Mouse (Mus musculus) limb, embryonic 14.5 days (tissue): Measurements from ENCODE around the gene Cttnbp2nl. TPM values are rescaled to one million over a fixed set of nuclear protein-coding genes. Genes with fewer than 3 reads are reported as not detected.
A peak's percentile ranks its signal among the peaks of the same experiment; 100 is the strongest.

ENCODE experiments used
- ATAC-seq: fragments of 200-750 bp; cut with Nextera tagmentation; 2 replicates; pipeline ENCODE4 v1.8.0; 2017; ENCODE audit warnings: low read depth, moderate number of reproducible peaks, moderate TSS enrichment; ENCODE audit not compliant: low FRiP score
- DNase-seq: peaks from one replicate; pipeline ENCODE4 v3.0.0-alpha.2; 2015; ENCODE audit warnings: low spot score
- H3K27ac ChIP-seq: fragments of 300-500 bp; sonication (generic); replicated peaks from 2 replicates; pipeline ENCODE4 v1.5.1; 2014; ENCODE audit warnings: low read depth, mild to moderate bottlenecking, low read length, moderate library complexity, mixed read lengths
- H3K27me3 ChIP-seq: fragments of 300-500 bp; sonication (generic); 2 replicates; pipeline ENCODE4 v1.6.1; 2014; ENCODE audit warnings: low read length, mixed read lengths; ENCODE audit not compliant: control insufficient read depth, insufficient read depth
- H3K36me3 ChIP-seq: fragments of 300-500 bp; sonication (generic); 2 replicates; pipeline ENCODE4 v1.6.1; 2014; ENCODE audit warnings: mild to moderate bottlenecking, low read length, moderate library complexity, mixed read lengths; ENCODE audit not compliant: control insufficient read depth, insufficient read depth
- H3K4me1 ChIP-seq: fragments of 300-500 bp; sonication (generic); 2 replicates; pipeline ENCODE4 v1.6.1; 2014; ENCODE audit warnings: antibody characterized with exemption, low read length, mixed read lengths; ENCODE audit not compliant: control insufficient read depth, insufficient read depth
- H3K4me2 ChIP-seq: fragments of 300-500 bp; sonication (generic); replicated peaks from 2 replicates; pipeline ENCODE4 v1.6.1; 2014; ENCODE audit warnings: low read depth, mild to moderate bottlenecking, low read length, moderate library complexity; ENCODE audit not compliant: severe bottlenecking
- H3K4me3 ChIP-seq: fragments of 300-500 bp; sonication (generic); replicated peaks from 2 replicates; pipeline ENCODE4 v1.5.1; 2014; ENCODE audit warnings: low read length
- H3K9ac ChIP-seq: fragments of 300-500 bp; sonication (generic); 2 replicates; pipeline ENCODE4 v1.6.1; 2014; ENCODE audit warnings: mild to moderate bottlenecking, low read depth, low read length, moderate library complexity; ENCODE audit not compliant: severe bottlenecking
- H3K9me3 ChIP-seq: fragments of 300-500 bp; sonication (generic); 2 replicates; pipeline ENCODE4 v1.6.1; 2016; ENCODE audit warnings: low read length; ENCODE audit not compliant: control insufficient read depth
- POLR2A ChIP-seq: fragments of 200-500 bp; IDR thresholded peaks from 2 replicates; pipeline ENCODE4 v1.8.0; 2012; ENCODE audit warnings: inconsistent platforms, mild to moderate bottlenecking, moderate library complexity, borderline replicate concordance; ENCODE audit not compliant: insufficient read depth, insufficient read length; ENCODE audit errors: extremely low read depth
- WGBS: fragments of 180-500 bp; shearing (Covaris S2); extraction: QIAGEN DNeasy Blood & Tissue Kit; methylation state at CpG from one replicate; pipeline ENCODE4 v1.1.7; 2014; 5-methylcytosine and 5-hydroxymethylcytosine counted together
- polyA plus RNA-seq, 2 experiments: library from polyadenylated mRNA; depleted of rRNA in 1 of 2; stranded (reverse) in 1 of 2; unstranded in 1 of 2; fragments of >200 nt; fragmentation: Nextera tagmentation in 1 of 2; extraction: Ambion mirVana in 1 of 2; gene quantifications; 2 replicates each; pipeline versions ENCODE4 v1.2.1 to v1.2.3; 2012 to 2014

Gene Cttnbp2nl
- polyA plus RNA-seq, 2 experiments, result 12.0 to 29.5 TPM

GRCm38 (mm10) chr3:105094448-105094847, 41.5 kb upstream of the Cttnbp2nl start:
- H3K27me3 ChIP-seq, result no peaks in the 10 kb centered on the region
- no peak overlapping the region for H3K4me3 ChIP-seq
- H3K36me3 ChIP-seq, result no peaks in the 10 kb centered on the region
- no peak overlapping the region for H3K4me2 ChIP-seq
- no peak for TF ChIP-seq POLR2A
- H3K9me3 ChIP-seq, result no peaks in the 10 kb centered on the region
- no peak overlapping the region for H3K27ac ChIP-seq
- no peak overlapping the region for H3K9ac ChIP-seq
- DNase-seq (no peak), ATAC-seq (no peak)
- WGBS, result 57% methylated on average over 2 of the region's 2 CpGs
- H3K4me1 ChIP-seq, result no peaks in the 10 kb centered on the region

- Histone ChIP-seq H3K27ac (no peak overlapping the region), H3K9ac (no peak overlapping the region), H3K4me3 (no peak overlapping the region), H3K27me3 (no peaks in the 10 kb centered on the region), H3K36me3 (no peaks in the 10 kb centered on the region), H3K9me3 (no peaks in the 10 kb centered on the region), H3K4me1 (no peaks in the 10 kb centered on the region), H3K4me2 (no peak overlapping the region)
- no peak for TF ChIP-seq POLR2A
- no peak for ATAC-seq
- no peak for DNase-seq
- WGBS, result 49% methylated on average over 11 of the region's 11 CpGs
Measured at GRCm38 (mm10) chr3:105092721-105093505, 40.0 kb upstream of the Cttnbp2nl start.

GRCm38 (mm10) chr3:105090981-105091380, 38.0 kb upstream of the Cttnbp2nl start:
- peaks cover 7% of the 10 kb centered on the region; the same call in 1 of the 2 replicates for H3K4me1 ChIP-seq
- peak; percentile 64 for ATAC-seq
- no peak for TF ChIP-seq POLR2A

GRCm38 (mm10) chr3:105090147-105090546, 37.2 kb upstream of the Cttnbp2nl start:
- no peak for TF ChIP-seq POLR2A
- Histone ChIP-seq H3K4me3 (no peak overlapping the region), H3K4me2 (no peak overlapping the region), H3K4me1 (peaks cover 7% of the 10 kb centered on the region; the same call in 1 of the 2 replicates), H3K27me3 (no peaks in the 10 kb centered on the region), H3K9ac (no peak overlapping the region), H3K36me3 (no peaks in the 10 kb centered on the region), H3K27ac (no peak overlapping the region), H3K9me3 (no peaks in the 10 kb centered on the region)
- 92% methylated on average over 7 of the region's 7 CpGs for WGBS
- no peak for ATAC-seq
- no peak for DNase-seq

More at GRCm38 (mm10) chr3:105090981-105091380, 38.0 kb upstream of the Cttnbp2nl start:
- Histone ChIP-seq H3K4me3 (no peak overlapping the region), H3K4me2 (no peak overlapping the region), H3K9ac (no peak overlapping the region), H3K36me3 (no peaks in the 10 kb centered on the region), H3K27ac (no peak overlapping the region), H3K27me3 (no peaks in the 10 kb centered on the region), H3K9me3 (no peaks in the 10 kb centered on the region)
- 31% methylated on average over 3 of the region's 3 CpGs for WGBS
- DNase-seq, result peak; percentile 59

- H3K9ac ChIP-seq, result no peak overlapping the region
- H3K27me3 ChIP-seq, result no peaks in the 10 kb centered on the region
- 64% methylated on average over 2 of the region's 2 CpGs for WGBS
- TF ChIP-seq POLR2A, result no peak
- no peak overlapping the region for H3K4me3 ChIP-seq
- H3K4me1 ChIP-seq, result peaks cover 7% of the 10 kb centered on the region; the same call in 1 of the 2 replicates
- DNase-seq (no peak), ATAC-seq (no peak)
- H3K4me2 ChIP-seq, result no peak overlapping the region
- H3K36me3 ChIP-seq, result no peaks in the 10 kb centered on the region
- H3K27ac ChIP-seq, result no peak overlapping the region
- H3K9me3 ChIP-seq, result no peaks in the 10 kb centered on the region
Measured at GRCm38 (mm10) chr3:105088638-105089037, 35.7 kb upstream of the Cttnbp2nl start.
